Mouse (Mus musculus): ENCODE results near the gene Pld6. TPM values are rescaled to one million over a fixed set of nuclear protein-coding genes. Genes with fewer than 3 reads are reported as not detected.

The Pld6 gene
- polyA plus RNA-seq, 1 experiment from 2014 or later = 2.8 TPM

GRCm38 (mm10) chr11:59783591-59783990, 3.9 kb downstream of the Pld6 start:
- Histone ChIP-seq H3K4me3 (replicated peaks) (no peak overlapping the region), H3K9me3 (replicated peaks) (no peaks in the 10 kb centered on the region), H3K4me1 (replicated peaks) (peaks cover 12% of the 10 kb centered on the region), H3K36me3 (no peaks in the 10 kb centered on the region), H3K4me2 (no peak overlapping the region), H3K27ac (no peak overlapping the region), H3K27me3 (0 out of 2 replicates have a peak, but pooled peaks cover 8% of the 10 kb centered on the region), H3K9ac (no peak overlapping the region)
- WGBS (ENCODE audit: insufficient replicate concordance) = 83% methylated on average over 6 of the region's 6 CpGs
- no peak for DNase-seq
- no peak for ATAC-seq (ENCODE audit: low read depth)

DNA sequence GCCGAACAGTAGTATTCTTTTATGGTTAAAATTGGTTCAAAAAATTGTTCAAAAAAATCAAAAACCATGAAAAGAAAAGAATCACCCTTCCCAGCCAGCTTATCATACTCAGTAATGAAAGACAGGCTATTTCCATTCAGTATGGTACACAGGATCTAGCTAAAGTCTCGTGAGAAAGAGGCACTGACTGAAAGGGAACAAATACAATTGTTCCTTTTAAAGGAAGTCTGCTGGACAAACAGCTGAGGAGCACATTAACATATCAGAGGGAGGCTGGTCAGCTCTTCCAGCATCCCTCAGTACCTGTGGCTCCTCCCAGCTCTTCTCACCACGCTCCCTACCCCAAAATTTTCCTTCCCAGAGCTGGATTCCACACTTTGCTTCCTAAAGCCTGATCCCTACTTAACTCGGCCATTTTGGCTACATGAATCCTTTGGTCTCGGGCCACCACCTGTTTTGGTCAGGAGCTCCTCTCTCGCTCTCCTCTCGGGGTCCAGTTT, 5.3 kb downstream of the Pld6 start:
- H3K4me3 ChIP-seq (replicated peaks) = no peak overlapping the region
- H3K27me3 ChIP-seq = 0 out of 2 replicates have a peak, but pooled peaks cover 3% of the 10 kb centered on the region
- WGBS (ENCODE audit: insufficient replicate concordance) = 70% methylated on average over 7 of the region's 7 CpGs
- peaks cover 4% of the 10 kb centered on the region for H3K4me1 ChIP-seq (replicated peaks)
- H3K4me2 ChIP-seq = no peak overlapping the region
- no peak for DNase-seq
- peaks cover 6% of the 10 kb centered on the region for H3K36me3 ChIP-seq
- H3K27ac ChIP-seq = no peak overlapping the region
- H3K9me3 ChIP-seq (replicated peaks) = no peaks in the 10 kb centered on the region
- ATAC-seq (ENCODE audit: low read depth) = no peak
- H3K9ac ChIP-seq = no peak overlapping the region

DNA sequence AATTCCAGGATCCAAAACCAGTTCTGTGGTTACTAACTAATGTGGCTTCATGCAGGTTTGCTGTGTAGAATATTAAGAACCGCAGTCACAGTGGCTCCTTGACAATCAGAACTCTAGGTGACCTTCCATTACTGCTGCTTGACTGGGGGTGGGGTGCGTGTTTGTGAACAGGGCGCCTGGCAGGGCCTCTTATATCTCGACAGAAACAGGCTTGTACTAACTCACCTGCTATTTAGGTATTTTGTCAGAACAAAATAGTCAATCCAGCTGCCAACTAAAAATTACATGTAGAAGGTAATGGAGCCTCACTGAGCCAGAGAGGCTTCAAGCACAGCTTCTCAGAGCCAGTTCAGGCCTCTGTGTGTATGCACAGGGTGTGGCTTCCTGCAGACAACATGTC, 7.2 kb downstream of the Pld6 start:
- no peaks in the 10 kb centered on the region for H3K27me3 ChIP-seq
- H3K9me3 ChIP-seq (replicated peaks) = no peaks in the 10 kb centered on the region

GRCm38 (mm10) chr11:59779406-59779805, 8.0 kb downstream of the Pld6 start:
- H3K4me1 ChIP-seq (replicated peaks) = 0 out of 2 replicates have a peak, but pooled peaks cover under 1% of the 10 kb centered on the region
- no peak overlapping the region for H3K4me2 ChIP-seq
- ATAC-seq (ENCODE audit: low read depth) (no peak), DNase-seq (no peak)
- WGBS (ENCODE audit: insufficient replicate concordance) = 78% methylated on average over 4 of the region's 4 CpGs
- H3K9me3 ChIP-seq (replicated peaks) = no peaks in the 10 kb centered on the region
- no peak overlapping the region for H3K4me3 ChIP-seq (replicated peaks)
- H3K27me3 ChIP-seq = no peaks in the 10 kb centered on the region
- no peak overlapping the region for H3K27ac ChIP-seq
- no peak overlapping the region for H3K9ac ChIP-seq
- H3K36me3 ChIP-seq = peaks cover 23% of the 10 kb centered on the region

More for the DNA sequence above, 7.2 kb downstream of the Pld6 start:
- ATAC-seq (ENCODE audit: low read depth) = no peak
- no peak overlapping the region for H3K9ac ChIP-seq
- no peaks in the 10 kb centered on the region for H3K4me1 ChIP-seq (replicated peaks)
- 69% methylated on average over 4 of the region's 4 CpGs for whole genome bisulfite sequencing (ENCODE audit: insufficient replicate concordance)
- no peak overlapping the region for H3K4me3 ChIP-seq (replicated peaks)
- no peak overlapping the region for H3K4me2 ChIP-seq
- H3K27ac ChIP-seq = no peak overlapping the region
- no peak for DNase-seq
- peaks cover 20% of the 10 kb centered on the region for H3K36me3 ChIP-seq

DNA sequence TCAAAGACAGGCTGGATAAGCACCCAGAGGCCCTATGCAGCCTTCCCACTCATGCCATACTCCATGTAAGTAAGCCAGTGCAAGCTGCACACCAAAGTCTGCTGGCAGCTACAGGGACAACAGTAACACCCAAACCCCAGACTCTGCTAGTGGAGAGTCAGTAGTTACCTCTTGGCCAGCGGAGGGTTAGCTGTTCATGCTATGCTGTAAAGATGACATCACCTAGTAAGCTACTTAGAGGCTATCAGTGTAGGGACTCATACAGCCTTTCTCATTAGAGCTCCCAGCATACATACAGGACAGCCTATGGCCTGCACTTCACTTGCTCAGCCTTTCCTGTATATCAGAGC, 8.6 kb downstream of the Pld6 start:
- Histone ChIP-seq H3K27ac (no peak overlapping the region), H3K4me1 (replicated peaks) (0 out of 2 replicates have a peak, but pooled peaks cover 5% of the 10 kb centered on the region), H3K27me3 (no peaks in the 10 kb centered on the region), H3K9ac (no peak overlapping the region), H3K4me3 (replicated peaks) (no peak overlapping the region), H3K4me2 (no peak overlapping the region), H3K9me3 (replicated peaks) (no peaks in the 10 kb centered on the region), H3K36me3 (peaks cover 28% of the 10 kb centered on the region)
- 67% methylated on average over 1 of the region's 1 CpGs for WGBS (ENCODE audit: insufficient replicate concordance)
- ATAC-seq (ENCODE audit: low read depth) (0 out of 2 replicates have a peak, but pooled peaks have one; percentile 7), DNase-seq (no peak)

- H3K4me2 ChIP-seq = no peak overlapping the region
- no peaks in the 10 kb centered on the region for H3K9me3 ChIP-seq (replicated peaks)
- no peak overlapping the region for H3K4me3 ChIP-seq (replicated peaks)
- WGBS (ENCODE audit: insufficient replicate concordance) = 41% methylated on average over 9 of the region's 9 CpGs
- no peaks in the 10 kb centered on the region for H3K27me3 ChIP-seq
- peaks cover 34% of the 10 kb centered on the region for H3K36me3 ChIP-seq
- H3K4me1 ChIP-seq (replicated peaks) = 0 out of 2 replicates have a peak, but pooled peaks cover 5% of the 10 kb centered on the region
- no peak overlapping the region for H3K27ac ChIP-seq
- no peak overlapping the region for H3K9ac ChIP-seq
- DNase-seq = peak; percentile 73
- ATAC-seq (ENCODE audit: low read depth) = peak; percentile 78
Measured at GRCm38 (mm10) chr11:59778181-59778873, 9.1 kb downstream of the Pld6 start.

DNA sequence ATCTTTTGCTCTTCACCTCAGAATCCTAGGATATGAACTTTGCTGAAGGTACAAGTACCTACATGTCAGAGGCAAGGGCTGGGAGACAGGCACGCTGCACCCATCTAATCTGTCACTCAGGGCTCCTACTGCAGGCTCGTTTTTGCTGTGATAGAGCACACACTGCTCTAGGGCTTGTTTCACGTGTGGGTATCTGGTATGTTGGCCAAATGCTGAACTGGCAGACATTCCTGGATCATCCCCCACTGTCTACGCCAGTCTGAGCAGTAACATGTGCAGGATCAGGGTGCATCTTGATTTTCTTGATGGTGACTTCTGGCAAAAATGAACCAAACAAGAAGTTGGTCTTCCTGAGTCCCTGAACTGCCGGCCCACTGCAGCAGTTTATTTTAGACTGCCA, 10.2 kb downstream of the Pld6 start:
- peaks cover 42% of the 10 kb centered on the region for H3K36me3 ChIP-seq
- no peaks in the 10 kb centered on the region for H3K27me3 ChIP-seq
- no peak overlapping the region for H3K27ac ChIP-seq
- no peak for DNase-seq
- 77% methylated on average over 5 of the region's 5 CpGs for WGBS (ENCODE audit: insufficient replicate concordance)
- no peak overlapping the region for H3K4me3 ChIP-seq (replicated peaks)
- no peak for ATAC-seq (ENCODE audit: low read depth)
- no peak overlapping the region for H3K4me2 ChIP-seq
- H3K9ac ChIP-seq = no peak overlapping the region
- H3K4me1 ChIP-seq (replicated peaks) = 0 out of 2 replicates have a peak, but pooled peaks cover 5% of the 10 kb centered on the region
- no peaks in the 10 kb centered on the region for H3K9me3 ChIP-seq (replicated peaks)

DNA sequence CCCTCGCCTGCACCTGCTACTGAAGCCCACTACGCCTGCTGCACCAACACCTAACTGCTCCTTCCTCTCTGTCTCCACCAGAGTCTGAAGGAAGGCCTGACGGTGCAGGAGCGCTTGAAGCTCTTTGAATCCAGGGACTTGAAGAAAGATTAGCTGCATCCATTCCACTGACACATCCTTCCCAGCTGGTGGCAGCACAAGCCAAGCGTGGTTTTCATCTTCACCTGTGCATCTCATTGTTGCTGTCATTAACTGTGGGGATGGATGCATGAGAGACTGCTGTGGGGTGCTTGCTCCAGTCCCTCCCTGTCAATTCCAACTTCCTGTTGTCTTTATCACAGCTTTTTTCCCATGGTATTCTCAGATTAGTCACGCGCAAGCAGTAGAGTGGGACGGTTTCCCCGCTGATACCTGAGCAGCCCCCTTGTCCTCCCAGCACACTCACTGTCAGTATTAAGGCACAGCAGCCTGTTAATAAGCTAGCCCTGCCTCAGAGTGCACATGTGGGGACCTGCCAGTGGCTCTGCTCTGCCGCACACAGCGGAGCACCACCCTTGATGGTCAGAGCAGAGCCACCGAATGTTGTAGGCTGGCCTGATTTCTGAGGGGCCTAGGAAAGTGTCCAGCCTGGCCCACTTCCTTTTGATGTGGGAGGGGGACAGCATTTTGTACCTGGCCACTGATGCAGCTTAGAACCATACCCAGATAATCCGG, 11.9 kb downstream of the Pld6 start:
- Histone ChIP-seq H3K4me2 (no peak overlapping the region), H3K9me3 (replicated peaks) (no peaks in the 10 kb centered on the region), H3K4me3 (replicated peaks) (no peak overlapping the region), H3K9ac (no peak overlapping the region), H3K27me3 (no peaks in the 10 kb centered on the region), H3K4me1 (replicated peaks) (0 out of 2 replicates have a peak, but pooled peaks cover 5% of the 10 kb centered on the region), H3K27ac (no peak overlapping the region), H3K36me3 (peaks cover 58% of the 10 kb centered on the region)
- WGBS (ENCODE audit: insufficient replicate concordance) = 85% methylated on average over 13 of the region's 13 CpGs
- DNase-seq = no peak
- ATAC-seq (ENCODE audit: low read depth) = no peak

GRCm38 (mm10) chr11:59774522-59774921, 12.9 kb downstream of the Pld6 start:
- 46% methylated on average over 4 of the region's 4 CpGs for WGBS (ENCODE audit: insufficient replicate concordance)
- H3K4me2 ChIP-seq = no peak overlapping the region

DNA sequence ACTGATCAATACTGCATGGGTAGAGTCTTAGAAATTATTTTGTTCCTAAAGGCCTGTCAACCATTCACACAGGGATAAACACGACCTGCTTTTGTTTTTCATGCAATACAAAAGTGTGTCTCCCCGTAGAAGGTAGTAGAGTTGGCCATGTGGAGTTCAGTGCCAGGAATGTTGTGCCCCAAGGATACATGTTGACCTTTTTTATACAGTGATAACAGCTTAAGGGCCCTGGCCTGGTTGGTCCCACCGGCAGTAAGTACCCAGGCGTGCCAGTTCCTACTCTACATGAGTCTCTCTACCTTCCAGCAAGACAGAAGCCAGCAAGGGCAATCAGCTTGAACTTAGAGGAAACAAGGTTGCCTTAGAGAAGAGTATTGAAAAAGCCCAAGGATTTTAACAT, 14.5 kb downstream of the Pld6 start:
- Histone ChIP-seq H3K4me2 (no peak overlapping the region), H3K27ac (no peak overlapping the region), H3K4me3 (replicated peaks) (no peak overlapping the region), H3K27me3 (no peaks in the 10 kb centered on the region), H3K36me3 (peaks cover 81% of the 10 kb centered on the region), H3K4me1 (replicated peaks) (0 out of 2 replicates have a peak, but pooled peaks cover 5% of the 10 kb centered on the region), H3K9ac (no peak overlapping the region), H3K9me3 (replicated peaks) (no peaks in the 10 kb centered on the region)
- 75% methylated on average over 4 of the region's 4 CpGs for WGBS (ENCODE audit: insufficient replicate concordance)
- DNase-seq = no peak
- ATAC-seq (ENCODE audit: low read depth) = no peak

More at GRCm38 (mm10) chr11:59774522-59774921, 12.9 kb downstream of the Pld6 start:
- 0 out of 2 replicates have a peak, but pooled peaks cover 5% of the 10 kb centered on the region for H3K4me1 ChIP-seq (replicated peaks)
- H3K9ac ChIP-seq = no peak overlapping the region
- no peaks in the 10 kb centered on the region for H3K9me3 ChIP-seq (replicated peaks)
- no peak overlapping the region for H3K27ac ChIP-seq
- ATAC-seq (ENCODE audit: low read depth) = no peak
- H3K27me3 ChIP-seq = no peaks in the 10 kb centered on the region
- peaks cover 67% of the 10 kb centered on the region for H3K36me3 ChIP-seq
- no peak for DNase-seq
- no peak overlapping the region for H3K4me3 ChIP-seq (replicated peaks)

GRCm38 (mm10) chr11:59772291-59772690, 15.2 kb downstream of the Pld6 start:
- H3K9ac ChIP-seq = no peak overlapping the region
- 0 out of 2 replicates have a peak, but pooled peaks cover 5% of the 10 kb centered on the region for H3K4me1 ChIP-seq (replicated peaks)
- no peak overlapping the region for H3K27ac ChIP-seq
- H3K4me3 ChIP-seq (replicated peaks) = no peak overlapping the region
- 61% methylated on average over 2 of the region's 2 CpGs for WGBS (ENCODE audit: insufficient replicate concordance)
- H3K27me3 ChIP-seq = no peaks in the 10 kb centered on the region
- H3K9me3 ChIP-seq (replicated peaks) = no peaks in the 10 kb centered on the region
- H3K36me3 ChIP-seq = peaks cover 82% of the 10 kb centered on the region
- H3K4me2 ChIP-seq = no peak overlapping the region
- DNase-seq (no peak), ATAC-seq (ENCODE audit: low read depth) (no peak)
